Mouse (Mus musculus) T-helper 2 cell (primary cell): ENCODE results near the gene Ccl27a.
"Not testable (repeated sequence)": the region's sequence is repeated elsewhere in the genome, so short reads cannot be mapped to it uniquely, and the experiment has no call there.

Source experiments
- in situ Hi-C: fragments of 300-600 bp; cut with MboI, MseI; formaldehyde crosslinking; loops from one replicate; pipeline ENCODE4 v1.15.1; 2025; ENCODE audit warnings: high pct_unique_total_duplicates

Gene Ccl27a

GRCm38 (mm10) chr4:41774002-41774401 is at the start of gene Ccl27a:
Gene Ccl27a (minus strand): TSS chr4:41774247.
- in situ Hi-C loops, result loop anchor here (25.0 kb wide), 1 partner anchor 488 kb away; the partner anchor contains the start of gene Ccl21b

GRCm38 (mm10) chr4:41783197-41783596 is 9.2 kb upstream of the Ccl27a start:
- in situ Hi-C loops, result not testable (repeated sequence)

GRCm38 (mm10) chr4:41782711-41783110 is 8.7 kb upstream of the Ccl27a start:
- in situ Hi-C loops, result not testable (repeated sequence)

GRCm38 (mm10) chr4:41781748-41782485 is 7.9 kb upstream of the Ccl27a start:
- in situ Hi-C loops, result not testable (repeated sequence)

GRCm38 (mm10) chr4:41781271-41781670 is 7.2 kb upstream of the Ccl27a start:
- in situ Hi-C loops, result not testable (repeated sequence)

GRCm38 (mm10) chr4:41775840-41776239 is 1.8 kb upstream of the Ccl27a start:
- in situ Hi-C loops, result not testable (repeated sequence)

- in situ Hi-C loops, result loop anchor here (25.0 kb wide), 1 partner anchor 488 kb away; the partner anchor contains the start of gene Ccl21b
Observed at GRCm38 (mm10) chr4:41774506-41774905, 459 bp upstream of the Ccl27a start.

GRCm38 (mm10) chr4:41773502-41773901 is 545 bp downstream of the Ccl27a start:
- in situ Hi-C loops, result loop anchor here (25.0 kb wide), 1 partner anchor 489 kb away; the partner anchor contains the start of gene Ccl21b

- in situ Hi-C loops, result loop anchor here (25.0 kb wide), 1 partner anchor 489 kb away; the partner anchor contains the start of gene Ccl21b
Observed at GRCm38 (mm10) chr4:41772946-41773345, 1.1 kb downstream of the Ccl27a start.

GRCm38 (mm10) chr4:41767301-41767700 is 6.7 kb downstream of the Ccl27a start:
- in situ Hi-C loops, result loop anchor here (10.0 to 25.0 kb wide), 2 partner anchors 398 to 495 kb away; partner anchors contain the start of genes Ccl21b and Gm13305

GRCm38 (mm10) chr4:41763176-41763575 is 10.9 kb downstream of the Ccl27a start:
- in situ Hi-C loops, result loop anchor here (10.0 to 25.0 kb wide), 2 partner anchors 402 to 499 kb away; partner anchors contain the start of genes Ccl21b and Gm13305

- in situ Hi-C loops, result loop anchor here (10.0 to 25.0 kb wide), 2 partner anchors 402 to 500 kb away; partner anchors contain the start of genes Ccl21b and Gm13305
Observed at GRCm38 (mm10) chr4:41762688-41763114, 11.3 kb downstream of the Ccl27a start.

- in situ Hi-C loops, result loop anchor here (10.0 to 25.0 kb wide), 2 partner anchors 403 to 500 kb away; partner anchors contain the start of genes Ccl21b and Gm13305
Observed at GRCm38 (mm10) chr4:41762099-41762687, 11.9 kb downstream of the Ccl27a start.

- in situ Hi-C loops, result loop anchor here (10.0 to 25.0 kb wide), 2 partner anchors 403 to 501 kb away; partner anchors contain the start of genes Ccl21b and Gm13305
Observed at GRCm38 (mm10) chr4:41761680-41762079, 12.4 kb downstream of the Ccl27a start.

GRCm38 (mm10) chr4:41760911-41761310 is 13.1 kb downstream of the Ccl27a start:
- in situ Hi-C loops, result loop anchor here (10.0 to 25.0 kb wide), 2 partner anchors 404 to 501 kb away; partner anchors contain the start of genes Ccl21b and Gm13305

GRCm38 (mm10) chr4:41760288-41760721 is 13.7 kb downstream of the Ccl27a start:
- in situ Hi-C loops, result loop anchor here (10.0 to 25.0 kb wide), 2 partner anchors 404 to 502 kb away; partner anchors contain the start of genes Ccl21b and Gm13305

- in situ Hi-C loops, result loop anchor here (10.0 to 25.0 kb wide), 2 partner anchors 405 to 503 kb away; partner anchors contain the start of genes Ccl21b and Gm13305
Observed at GRCm38 (mm10) chr4:41759656-41760287, 14.3 kb downstream of the Ccl27a start.

- in situ Hi-C loops, result loop anchor here (25.0 kb wide), 1 partner anchor 503 kb away; the partner anchor contains the start of gene Ccl21b
Observed at GRCm38 (mm10) chr4:41759206-41759605, 14.8 kb downstream of the Ccl27a start.

- in situ Hi-C loops, result loop anchor here (25.0 kb wide), 1 partner anchor 504 kb away; the partner anchor contains the start of gene Ccl21b
Observed at GRCm38 (mm10) chr4:41758701-41759100, 15.3 kb downstream of the Ccl27a start.

GRCm38 (mm10) chr4:41758021-41758420 is 16.0 kb downstream of the Ccl27a start:
- in situ Hi-C loops, result loop anchor here (25.0 kb wide), 1 partner anchor 504 kb away; the partner anchor contains the start of gene Ccl21b

- in situ Hi-C loops, result loop anchor here (25.0 kb wide), 1 partner anchor 505 kb away; the partner anchor contains the start of gene Ccl21b
Observed at GRCm38 (mm10) chr4:41757321-41757720, 16.7 kb downstream of the Ccl27a start.
